Mouse (Mus musculus) intestine, postnatal 0 days (tissue): ENCODE measurements around the gene Ccnyl1. TPM values are rescaled to one million over a fixed set of nuclear protein-coding genes. Genes with fewer than 3 reads are reported as not detected.

Experiments used
- ATAC-seq: fragments of 200-750 bp; cut with Nextera tagmentation; 2 replicates; pipeline ENCODE4 v1.8.0; 2017; ENCODE audit warnings: mild to moderate bottlenecking, moderate TSS enrichment, moderate library complexity
- H3K27ac ChIP-seq: fragments of 300-500 bp; sonication (generic); 2 replicates; pipeline ENCODE4 v1.5.1; 2014; ENCODE audit warnings: mild to moderate bottlenecking, low read depth, low read length, moderate library complexity
- H3K27me3 ChIP-seq: fragments of 300-500 bp; sonication (generic); replicated peaks from 2 replicates; pipeline ENCODE4 v1.6.1; 2014; ENCODE audit warnings: low read length, mixed read lengths; ENCODE audit not compliant: control insufficient read depth, insufficient read depth
- H3K36me3 ChIP-seq: fragments of 300-500 bp; sonication (generic); 2 replicates; pipeline ENCODE4 v1.6.1; 2014; ENCODE audit warnings: mild to moderate bottlenecking, moderate library complexity; ENCODE audit not compliant: control insufficient read depth, insufficient read depth
- H3K4me1 ChIP-seq: fragments of 300-500 bp; sonication (generic); replicated peaks from 2 replicates; pipeline ENCODE4 v1.6.1; 2014; ENCODE audit warnings: antibody characterized with exemption, low read length, mixed read lengths; ENCODE audit not compliant: control insufficient read depth, insufficient read depth
- H3K4me2 ChIP-seq: fragments of 300-500 bp; sonication (generic); replicated peaks from 2 replicates; pipeline ENCODE4 v1.6.1; 2014; ENCODE audit warnings: low read depth, mild to moderate bottlenecking, moderate library complexity
- H3K4me3 ChIP-seq: fragments of 300-500 bp; sonication (generic); 2 replicates; pipeline ENCODE4 v1.5.1; 2014; ENCODE audit warnings: low read depth, low read length
- H3K9ac ChIP-seq: fragments of 300-500 bp; sonication (generic); 2 replicates; pipeline ENCODE4 v1.6.1; 2014; ENCODE audit warnings: mild to moderate bottlenecking, low read depth, low read length
- H3K9me3 ChIP-seq: fragments of 300-500 bp; sonication (generic); 2 replicates; pipeline ENCODE4 v1.6.1; 2016; ENCODE audit warnings: mixed run types; ENCODE audit not compliant: control insufficient read depth
- CTCF ChIP-seq: sonication (generic); IDR thresholded peaks from 2 replicates; pipeline ENCODE4 v1.5.1; 2016; ENCODE audit warnings: low read depth, mild to moderate bottlenecking, control low read depth, antibody characterized with exemption, moderate library complexity
- WGBS: fragments of 180-500 bp; shearing (Covaris S2); extraction: QIAGEN DNeasy Blood & Tissue Kit; methylation state at CpG from one replicate; pipeline ENCODE4 v1.1.7; 2014; 5-methylcytosine and 5-hydroxymethylcytosine counted together
- polyA plus RNA-seq: library from polyadenylated mRNA; unstranded; fragments of >200 nt; fragmentation: Nextera tagmentation; extraction: Ambion mirVana; gene quantifications from 2 replicates; pipeline ENCODE4 v1.2.1, GENCODE M21; 2015

Ccnyl1 gene
- polyA plus RNA-seq, 1 experiment from 2014 or later: 5.5 TPM

DNA sequence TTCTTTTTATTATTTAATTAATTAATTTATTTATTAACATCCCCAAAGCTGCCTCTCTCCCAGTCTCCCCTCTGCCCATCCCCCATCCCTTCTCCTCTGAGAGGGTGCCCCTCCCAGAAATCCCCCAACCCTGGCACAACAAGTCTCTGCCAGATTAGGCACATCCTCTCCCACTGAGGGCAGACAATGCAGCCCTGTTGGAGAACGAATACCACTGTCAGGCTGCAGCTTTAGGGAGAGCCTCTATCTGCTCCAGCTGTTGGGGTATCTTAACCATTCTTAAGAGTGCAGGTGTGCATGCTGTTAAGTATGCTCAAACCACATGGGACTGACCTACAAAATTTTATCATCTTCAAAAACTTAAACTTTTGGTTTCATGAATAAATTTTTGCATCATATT is 34.8 kb upstream of the Ccnyl1 start:
- Histone ChIP-seq H3K9me3 (no peaks in the 10 kb centered on the region), H3K4me1 (no peaks in the 10 kb centered on the region), H3K9ac (no peak overlapping the region), H3K4me2 (no peak overlapping the region), H3K36me3 (no peaks in the 10 kb centered on the region), H3K27me3 (no peaks in the 10 kb centered on the region), H3K27ac (no peak overlapping the region), H3K4me3 (no peak overlapping the region)
- no peak for TF ChIP-seq CTCF
- ATAC-seq: no peak
- WGBS: 37% methylated on average over 1 of the region's 1 CpGs

GRCm38 (mm10) chr1:64656423-64657129 is 33.7 kb upstream of the Ccnyl1 start:
- H3K9ac ChIP-seq: no peak overlapping the region
- no peak overlapping the region for H3K27ac ChIP-seq
- no peaks in the 10 kb centered on the region for H3K36me3 ChIP-seq
- no peak overlapping the region for H3K4me3 ChIP-seq
- ATAC-seq: no peak
- no peaks in the 10 kb centered on the region for H3K4me1 ChIP-seq
- H3K27me3 ChIP-seq: no peaks in the 10 kb centered on the region
- no peak for TF ChIP-seq CTCF
- no peaks in the 10 kb centered on the region for H3K9me3 ChIP-seq
- no peak overlapping the region for H3K4me2 ChIP-seq
- 78% methylated on average over 3 of the region's 3 CpGs for WGBS

GRCm38 (mm10) chr1:64658876-64659275 is 31.4 kb upstream of the Ccnyl1 start:
- no peak for TF ChIP-seq CTCF

DNA sequence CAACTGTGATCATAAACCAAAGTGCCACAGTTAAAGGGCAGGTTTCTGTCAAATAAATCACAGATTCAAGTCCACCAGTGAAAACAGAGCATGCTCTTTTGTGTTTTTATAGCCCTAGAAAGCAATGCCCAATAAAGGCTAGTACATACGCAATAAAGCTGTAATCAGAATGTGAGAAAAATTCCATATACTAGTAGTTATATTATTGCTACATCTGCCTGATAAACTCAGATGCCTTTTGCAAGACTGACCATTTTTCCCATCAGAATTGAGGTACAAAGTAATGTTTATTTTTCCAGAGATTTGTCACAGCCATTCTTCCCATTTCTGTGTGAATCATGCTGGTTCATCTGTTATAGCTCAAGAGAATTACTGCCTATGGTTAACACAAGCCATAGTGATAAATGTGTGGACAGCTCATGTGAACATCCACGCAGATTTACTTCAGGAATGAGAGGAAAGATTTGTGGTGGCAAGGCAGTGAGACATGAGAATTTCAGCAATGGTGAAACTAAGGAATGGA is 23.1 kb upstream of the Ccnyl1 start:
- H3K9me3 ChIP-seq: no peaks in the 10 kb centered on the region
- 53% methylated on average over 2 of the region's 2 CpGs for WGBS
- no peak overlapping the region for H3K4me3 ChIP-seq
- no peaks in the 10 kb centered on the region for H3K4me1 ChIP-seq
- no peaks in the 10 kb centered on the region for H3K36me3 ChIP-seq
- no peak overlapping the region for H3K4me2 ChIP-seq
- H3K27me3 ChIP-seq: no peaks in the 10 kb centered on the region
- TF ChIP-seq CTCF: no peak
- H3K27ac ChIP-seq: no peak overlapping the region
- ATAC-seq: 0 out of 2 replicates have a peak, but pooled peaks have one; percentile 28
- no peak overlapping the region for H3K9ac ChIP-seq

More at GRCm38 (mm10) chr1:64658876-64659275, 31.4 kb upstream of the Ccnyl1 start:
- Histone ChIP-seq H3K9ac (no peak overlapping the region), H3K9me3 (no peaks in the 10 kb centered on the region), H3K4me2 (no peak overlapping the region), H3K36me3 (no peaks in the 10 kb centered on the region), H3K27ac (no peak overlapping the region), H3K4me3 (no peak overlapping the region), H3K4me1 (no peaks in the 10 kb centered on the region), H3K27me3 (no peaks in the 10 kb centered on the region)
- no peak for ATAC-seq
- 67% methylated on average over 7 of the region's 7 CpGs for WGBS

DNA sequence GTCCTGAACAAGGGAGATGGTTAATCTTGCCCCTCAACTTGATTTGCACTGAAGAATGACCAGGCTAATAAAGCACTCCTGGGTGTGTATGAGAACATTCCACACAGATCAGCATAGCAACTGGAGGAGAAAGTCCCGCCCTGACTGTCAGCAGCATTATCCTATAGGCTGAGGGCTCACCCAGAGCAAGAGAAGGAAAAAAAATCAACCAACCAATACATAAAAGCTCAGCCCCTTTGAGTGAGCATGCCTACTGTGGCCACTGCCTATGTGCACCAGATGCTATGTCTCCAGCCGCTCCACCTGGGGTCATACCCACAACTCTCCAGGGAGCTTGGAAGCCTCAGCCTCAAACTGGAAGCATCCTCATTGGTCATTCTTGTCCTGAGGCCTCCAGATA is 20.8 kb upstream of the Ccnyl1 start:
- no peak overlapping the region for H3K9ac ChIP-seq
- H3K27me3 ChIP-seq: no peaks in the 10 kb centered on the region
- TF ChIP-seq CTCF: no peak
- no peaks in the 10 kb centered on the region for H3K36me3 ChIP-seq
- ATAC-seq: no peak
- no peaks in the 10 kb centered on the region for H3K4me1 ChIP-seq
- no peaks in the 10 kb centered on the region for H3K9me3 ChIP-seq
- no peak overlapping the region for H3K4me3 ChIP-seq
- WGBS: 55% methylated on average over 2 of the region's 2 CpGs
- no peak overlapping the region for H3K4me2 ChIP-seq
- no peak overlapping the region for H3K27ac ChIP-seq

- 87% methylated on average over 5 of the region's 5 CpGs for WGBS
- H3K4me3 ChIP-seq: no peak overlapping the region
- no peaks in the 10 kb centered on the region for H3K36me3 ChIP-seq
- H3K27ac ChIP-seq: no peak overlapping the region
- H3K4me1 ChIP-seq: peaks cover 4% of the 10 kb centered on the region; the same call in 1 of the 2 replicates
- H3K9ac ChIP-seq: no peak overlapping the region
- no peaks in the 10 kb centered on the region for H3K9me3 ChIP-seq
- no peak for ATAC-seq
- TF ChIP-seq CTCF: no peak
- no peaks in the 10 kb centered on the region for H3K27me3 ChIP-seq
- no peak overlapping the region for H3K4me2 ChIP-seq
Observed at GRCm38 (mm10) chr1:64673931-64674330, 16.3 kb upstream of the Ccnyl1 start.
